Mouse (Mus musculus) testis, postnatal 14 days (tissue): ENCODE measurements around the gene Coil.
"Not testable (repeated sequence)": the region's sequence is repeated elsewhere in the genome, so short reads cannot be mapped to it uniquely, and the experiment has no call there.

ENCODE experiments used
- DNase-seq: peaks from one replicate; pipeline ENCODE4 v3.0.0; 2021; ENCODE audit warnings: low spot score

The Coil gene

DNA sequence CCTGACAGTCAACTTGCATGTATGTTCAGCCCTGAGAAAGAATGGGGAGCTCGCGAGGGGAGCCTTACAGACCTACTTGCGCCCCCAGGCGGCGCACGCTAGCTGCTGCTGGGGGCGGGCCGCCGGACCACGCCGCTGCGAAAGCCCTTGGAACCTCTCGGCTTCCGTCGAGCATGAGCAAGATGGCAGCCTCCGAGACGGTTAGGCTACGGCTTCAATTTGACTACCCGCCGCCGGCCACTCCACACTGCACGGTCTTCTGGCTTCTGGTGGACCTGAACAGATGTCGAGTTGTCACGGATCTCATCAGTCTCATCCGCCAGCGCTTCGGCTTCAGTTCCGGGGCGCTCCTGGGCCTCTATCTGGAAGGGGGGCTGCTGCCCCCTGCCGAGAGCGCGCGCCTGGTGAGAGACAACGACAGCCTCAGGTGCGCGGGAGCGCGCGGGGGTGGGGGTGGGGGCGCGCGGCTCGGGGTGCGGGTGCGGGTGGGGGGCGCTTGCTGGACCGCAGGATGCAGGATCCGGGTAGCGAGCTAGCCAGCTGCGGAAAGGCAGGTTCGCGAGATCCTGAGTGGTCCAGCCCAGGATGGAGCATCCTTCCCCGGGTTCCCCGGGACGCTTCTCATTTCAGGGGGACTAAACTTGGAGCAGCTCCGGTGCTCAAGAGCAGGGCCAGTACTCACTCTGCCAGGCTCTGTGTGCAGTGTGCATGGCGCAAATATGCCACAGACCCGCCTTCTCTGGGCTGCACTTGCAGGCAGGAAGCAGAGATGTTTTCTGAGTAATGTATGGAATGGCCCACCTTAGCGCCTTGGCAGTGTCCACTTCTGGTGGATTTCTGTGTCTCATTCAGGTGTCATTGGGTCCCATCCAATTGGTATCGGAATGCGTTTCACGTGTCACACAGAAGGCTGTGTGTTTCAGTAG lies 4.0 kb downstream of the Coil start:
- DNase-seq: peak; percentile 92

DNA sequence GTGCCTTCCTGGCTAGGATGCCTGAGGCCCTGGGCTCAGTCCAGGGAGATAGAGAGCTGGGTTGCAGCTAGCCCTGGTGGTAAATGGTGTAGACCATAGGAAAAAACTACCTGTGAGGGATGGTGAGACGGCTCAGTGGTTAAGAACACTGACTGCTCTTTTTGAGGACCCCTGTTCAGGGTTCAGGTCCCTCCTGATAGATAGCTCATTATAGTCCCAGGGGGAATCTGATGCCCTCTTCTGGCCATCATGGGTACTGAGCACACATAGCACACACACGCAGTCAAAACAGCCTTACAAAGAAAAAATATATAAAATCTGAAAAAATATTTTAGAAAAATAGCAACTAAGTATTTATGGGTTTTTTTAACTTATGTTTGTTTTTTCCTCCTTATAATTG lies 6.3 kb downstream of the Coil start:
- no peak for DNase-seq

DNA sequence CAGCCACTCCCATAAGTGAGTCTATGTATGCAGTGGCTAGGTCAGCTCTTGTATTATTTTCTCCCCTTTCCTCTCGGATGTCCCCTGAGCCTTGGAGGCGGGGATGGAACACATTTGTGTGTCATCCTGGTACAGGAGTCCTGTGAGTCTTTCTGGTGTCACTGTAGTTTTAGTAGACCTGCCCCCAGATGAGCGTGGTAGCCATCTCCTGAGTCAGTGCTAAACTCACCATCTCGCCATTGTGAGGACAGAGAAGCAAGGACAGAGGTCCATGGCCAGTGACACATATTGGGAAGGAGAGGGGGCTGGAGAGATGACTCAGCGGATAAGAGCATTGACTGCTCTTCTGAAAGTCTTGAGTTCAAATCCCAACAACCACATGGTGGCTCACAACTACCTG lies 7.1 kb downstream of the Coil start:
- no peak for DNase-seq

DNA sequence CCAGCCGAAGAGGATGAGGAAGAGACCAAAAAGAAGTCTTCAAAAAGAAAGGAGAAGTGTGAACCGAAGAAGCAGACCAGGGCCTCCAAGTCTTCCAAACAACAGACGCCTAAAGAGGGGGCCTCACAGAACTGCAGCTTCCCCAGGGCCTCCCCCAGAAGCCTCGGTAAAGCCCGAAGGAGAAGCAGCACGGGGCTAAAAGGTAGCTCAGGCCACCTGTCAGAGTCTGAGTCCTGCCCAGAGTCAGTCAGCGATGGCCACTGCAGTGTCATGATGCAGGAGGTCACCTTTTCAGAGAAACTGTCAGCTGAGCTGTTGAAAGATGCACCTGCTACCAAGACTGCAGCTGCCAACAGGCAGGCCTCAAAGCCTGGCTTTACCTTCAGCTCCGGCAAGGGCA lies 11.3 kb downstream of the Coil start:
- no peak for DNase-seq

DNA sequence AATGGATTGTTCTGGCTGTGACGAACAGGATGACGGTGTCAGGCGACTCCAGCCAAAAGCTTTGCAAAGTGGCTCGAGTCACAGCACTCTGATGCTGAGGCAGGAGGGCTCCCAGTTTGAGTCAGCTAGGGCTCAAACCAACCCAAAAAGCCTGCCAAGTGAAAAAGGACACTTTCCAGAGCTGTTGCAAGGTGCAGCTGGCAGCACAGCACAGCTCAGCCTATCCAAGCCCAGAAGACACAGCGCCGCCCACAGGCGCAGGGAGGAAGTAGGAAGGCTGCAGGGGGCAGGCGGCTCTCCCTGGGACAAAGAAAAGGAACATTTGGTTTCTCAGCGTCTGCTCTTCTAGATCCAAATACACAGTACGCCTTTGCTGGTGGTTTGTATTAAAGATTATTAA lies 16.6 kb downstream of the Coil start:
- no peak for DNase-seq

DNA sequence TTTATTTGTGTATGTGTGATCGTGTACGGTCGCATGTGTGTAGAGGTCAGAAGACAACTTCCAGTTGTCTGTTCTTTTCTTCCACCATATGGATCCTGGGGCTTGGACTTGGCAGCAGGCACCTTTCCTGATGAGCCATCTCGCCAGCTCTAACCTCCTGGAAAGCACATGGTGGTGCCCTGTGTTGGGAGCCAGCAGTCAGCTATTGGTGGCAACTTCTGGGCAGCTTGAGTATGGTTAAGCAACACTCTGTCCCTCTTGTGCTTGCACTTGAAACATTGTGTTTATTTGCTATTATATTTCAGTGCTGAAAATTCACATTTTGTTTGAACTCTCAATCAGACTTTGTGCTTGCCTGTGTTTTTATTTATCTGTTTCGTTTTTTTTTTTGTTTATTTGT lies 18.9 kb downstream of the Coil start:
- DNase-seq: no peak

DNA sequence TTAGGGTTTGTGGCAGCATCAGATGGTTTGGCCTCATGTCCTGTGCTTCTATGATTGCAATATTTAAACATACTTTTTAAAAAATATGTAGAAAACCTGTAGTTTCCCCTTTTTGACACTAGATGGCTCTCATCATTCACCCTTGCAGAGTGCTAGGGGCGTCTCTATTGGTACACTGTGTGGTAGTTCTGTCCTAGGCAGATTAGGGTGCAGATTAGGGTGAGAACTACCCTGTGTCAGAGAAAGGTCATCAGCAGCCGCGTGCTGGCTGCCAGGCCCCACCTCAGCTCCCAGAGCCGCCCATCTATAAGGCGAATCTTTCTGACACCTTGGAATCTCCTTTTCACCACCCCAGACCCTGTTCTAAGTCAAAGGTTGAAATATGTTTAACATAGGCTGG lies 19.5 kb downstream of the Coil start:
- no peak for DNase-seq

DNA sequence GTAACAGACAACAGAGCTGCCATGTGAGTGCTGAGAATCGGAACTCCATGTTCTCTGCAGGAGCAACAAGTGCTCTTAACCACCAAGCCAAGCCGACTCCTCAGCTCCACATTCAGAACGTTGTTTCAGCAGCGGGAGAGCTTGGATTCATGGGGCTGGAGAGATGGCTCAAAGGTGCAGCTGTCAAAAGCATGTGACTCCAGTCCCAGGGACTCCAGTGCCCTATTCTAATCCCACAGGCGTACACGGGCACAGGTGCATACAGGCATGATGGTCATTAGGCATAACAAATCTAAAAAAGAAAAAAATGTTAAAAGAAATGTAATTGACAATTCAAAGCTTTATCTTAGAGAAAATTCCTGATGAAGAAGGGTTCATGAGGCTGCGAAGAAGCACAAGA lies 23.1 kb downstream of the Coil start:
- no peak for DNase-seq

DNA sequence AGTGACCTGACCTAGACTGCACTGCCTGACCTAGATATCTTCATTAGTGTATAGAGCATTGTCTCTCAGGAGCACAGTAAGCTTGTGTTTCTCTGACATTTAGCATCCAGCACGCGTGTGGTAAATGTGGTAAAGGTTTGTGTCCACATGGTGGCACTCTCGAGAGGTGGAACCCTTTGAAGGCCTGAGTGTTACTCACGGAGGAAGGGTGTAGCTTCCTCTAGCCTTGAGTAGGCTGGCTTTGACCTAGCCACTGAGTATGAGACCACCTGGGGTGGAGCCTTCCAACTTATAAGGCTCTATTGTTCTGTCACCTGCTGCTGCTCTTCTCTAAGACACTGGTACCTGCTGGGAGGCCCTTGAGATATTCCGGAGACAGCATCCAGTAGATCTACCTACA lies 23.6 kb downstream of the Coil start:
- no peak for DNase-seq

DNA sequence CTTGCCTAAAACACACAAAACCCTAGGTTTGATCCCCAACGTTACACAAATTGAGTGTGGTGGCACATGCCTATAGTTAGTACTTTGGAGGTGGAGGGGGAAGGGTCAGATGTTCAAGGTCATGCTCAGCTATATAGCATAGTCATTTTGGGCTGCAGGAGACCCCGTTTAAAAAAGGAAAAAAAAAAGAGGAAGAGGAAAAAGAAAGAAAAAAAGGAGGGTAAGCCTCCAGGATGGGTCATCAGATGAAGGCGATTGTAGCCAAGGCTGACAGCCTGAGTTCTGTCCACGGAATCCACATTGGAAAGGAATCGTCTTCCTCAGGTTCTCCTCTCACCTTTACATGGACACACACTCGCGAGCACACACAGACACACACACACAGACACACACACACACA lies 24.4 kb downstream of the Coil start:
- no peak for DNase-seq

DNA sequence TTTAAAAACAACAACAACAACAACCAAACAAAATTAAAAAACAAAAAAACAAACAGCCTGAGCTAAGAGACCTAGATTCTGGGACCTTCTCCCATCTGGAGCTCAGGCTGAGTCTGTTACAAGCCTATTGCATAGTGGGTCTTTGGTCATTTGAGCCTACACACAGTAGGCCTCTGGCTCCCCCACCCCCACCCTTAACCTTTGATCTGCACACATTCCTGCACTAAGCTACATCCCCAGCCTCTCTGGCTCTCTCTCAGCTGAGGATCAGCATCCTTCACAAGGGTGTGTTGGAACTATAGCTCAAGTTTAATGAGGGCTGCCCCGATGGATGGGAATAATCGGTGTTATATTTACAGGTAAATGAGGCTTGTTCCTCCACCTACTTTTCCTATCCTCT lies 25.6 kb downstream of the Coil start:
- DNase-seq: no peak

DNA sequence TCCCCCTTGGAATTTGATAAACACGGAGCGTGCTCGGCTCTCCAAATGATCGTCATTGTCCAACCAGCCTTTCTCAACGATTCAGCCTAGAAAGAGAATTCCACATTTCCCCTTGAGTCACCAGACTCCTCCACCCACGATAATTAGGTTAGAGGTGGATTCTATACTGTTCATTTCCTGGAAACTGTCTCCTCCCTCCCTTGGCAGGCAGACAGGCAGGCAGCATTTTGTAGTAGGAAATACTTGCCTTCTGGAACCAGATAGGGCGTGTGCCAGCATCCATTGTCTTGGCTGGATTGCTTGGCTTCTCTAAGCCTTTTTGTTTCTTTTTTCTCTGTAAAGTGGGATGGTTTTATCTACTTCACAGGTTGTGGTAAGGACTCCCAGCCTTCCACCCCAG lies 26.4 kb downstream of the Coil start:
- DNase-seq: no peak

DNA sequence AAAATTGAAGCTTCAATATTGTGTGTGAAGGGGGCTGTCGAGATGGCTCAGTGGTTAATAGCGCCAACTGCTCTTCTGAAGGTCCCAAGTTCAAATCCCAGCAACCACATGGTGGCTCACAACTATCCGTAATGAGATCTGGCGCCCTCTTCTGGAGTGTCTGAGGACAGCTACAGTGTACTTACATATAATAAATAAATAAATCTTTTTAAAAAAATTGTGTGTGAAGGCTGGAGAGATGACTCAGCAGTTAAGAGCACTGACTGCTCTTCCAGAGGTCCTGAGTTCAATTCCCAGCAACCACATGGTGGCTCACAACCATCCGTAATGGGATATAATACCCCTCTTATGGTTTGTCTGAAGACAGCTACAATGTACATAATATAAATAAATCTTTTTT lies 27.3 kb downstream of the Coil start:
- DNase-seq: not testable (repeated sequence)

DNA sequence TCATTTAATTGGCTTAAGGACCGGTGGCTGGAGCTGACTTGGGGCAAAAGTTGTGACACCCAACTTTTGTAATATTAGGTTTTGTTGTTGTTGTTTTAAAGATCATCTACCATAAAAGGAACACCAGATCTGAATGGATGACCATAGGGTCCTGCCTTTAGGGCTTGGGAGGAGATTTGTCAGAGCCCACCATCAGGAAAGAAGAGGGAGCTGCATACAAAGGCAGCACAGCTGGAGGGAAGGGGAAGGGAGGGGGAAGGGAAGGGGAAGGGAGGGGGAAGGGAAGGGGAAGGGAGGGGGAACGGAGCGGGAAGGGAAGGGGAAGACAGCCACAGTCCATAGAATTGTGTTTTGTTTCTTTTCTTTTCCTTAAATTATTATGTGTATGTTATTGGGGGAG lies 28.4 kb downstream of the Coil start:
- DNase-seq: no peak

DNA sequence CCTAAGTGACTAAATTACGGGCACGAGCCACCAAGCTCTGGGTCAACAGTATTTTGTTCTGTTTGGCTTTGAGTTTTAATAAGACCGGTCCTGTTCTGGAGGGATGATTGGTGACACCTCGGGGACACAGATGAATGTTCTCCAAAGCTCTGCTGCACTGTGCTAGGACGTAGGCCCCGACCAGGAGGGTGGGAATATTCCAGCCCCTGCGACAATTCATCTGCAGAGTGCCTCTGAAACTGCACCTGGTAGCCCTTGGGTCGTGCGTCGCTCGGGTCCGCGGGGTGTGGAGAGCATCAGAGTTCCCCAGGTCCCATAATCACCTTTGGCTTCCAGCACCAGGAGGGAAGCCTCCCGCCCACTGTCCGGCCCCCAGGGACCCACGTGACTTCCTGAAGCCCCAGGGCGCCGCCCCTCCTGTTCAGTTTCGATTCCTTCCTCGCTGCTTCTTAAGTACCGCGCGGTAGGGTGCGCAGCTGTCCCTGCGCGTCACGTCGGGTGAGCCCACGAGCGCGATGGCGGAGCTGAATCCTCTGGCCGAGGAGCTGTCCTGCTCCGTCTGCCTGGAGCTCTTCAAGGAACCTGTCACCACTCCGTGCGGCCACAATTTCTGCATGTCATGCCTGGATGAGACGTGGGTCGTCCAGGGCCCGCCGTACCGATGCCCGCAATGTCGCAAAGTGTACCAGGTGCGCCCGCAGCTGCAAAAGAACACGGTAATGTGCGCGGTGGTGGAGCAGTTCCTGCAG lies 29.1 kb downstream of the Coil start, which contains the start of gene Trim25:
Trim25 (plus strand) TSS at position 403 of the 749 bp plus-strand sequence.
- peak; percentile 91 for DNase-seq

DNA sequence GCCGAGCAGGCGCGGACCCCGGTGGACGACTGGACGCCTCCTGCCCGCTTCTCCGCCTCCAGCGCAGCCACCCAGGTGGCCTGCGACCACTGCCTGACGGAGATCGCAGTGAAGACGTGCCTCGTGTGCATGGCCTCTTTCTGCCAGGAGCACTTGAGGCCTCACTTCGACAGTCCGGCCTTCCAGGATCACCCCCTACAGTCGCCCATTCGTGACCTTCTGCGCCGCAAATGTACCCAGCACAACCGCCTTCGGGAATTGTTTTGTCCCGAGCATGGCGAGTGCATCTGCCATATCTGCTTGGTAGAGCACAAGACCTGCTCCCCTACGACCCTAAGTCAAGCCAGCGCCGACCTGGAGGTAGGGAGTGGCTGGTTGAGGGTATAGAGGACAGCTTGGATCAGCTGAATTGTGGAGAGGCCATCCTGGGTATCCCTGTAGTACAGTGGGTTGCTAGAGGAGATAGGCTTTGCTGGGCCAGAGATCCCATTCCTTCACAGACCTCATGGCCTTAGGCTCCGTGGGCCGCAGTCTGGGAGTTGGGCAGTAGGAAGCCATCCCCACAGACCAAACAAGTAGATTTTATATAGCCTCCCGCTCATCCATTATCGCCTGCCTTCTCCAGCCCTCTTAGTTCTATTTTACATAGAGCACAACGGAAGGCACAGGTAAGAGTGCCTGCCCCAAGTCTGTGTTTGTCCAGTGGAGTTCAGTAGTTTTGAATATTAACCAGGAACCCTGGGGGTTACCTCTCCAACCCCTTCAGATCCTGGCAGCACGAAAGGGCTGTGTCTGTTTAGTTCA lies 29.9 kb downstream of the Coil start:
- no peak for DNase-seq

DNA sequence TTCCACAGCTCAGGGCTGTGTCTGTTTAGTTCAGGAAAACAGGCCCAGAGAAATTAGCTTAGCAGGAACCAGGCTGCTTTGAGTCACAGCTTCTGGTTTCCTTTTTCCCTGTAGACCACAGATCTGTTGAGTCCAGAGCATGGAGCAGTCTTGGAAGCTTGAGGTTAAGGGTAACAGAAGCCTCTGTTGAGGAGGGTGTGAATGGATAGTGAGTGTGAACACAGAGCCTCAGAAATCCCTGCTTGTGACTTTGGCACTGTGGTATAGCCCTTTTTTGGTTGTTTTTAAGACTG lies 30.4 kb downstream of the Coil start:
- DNase-seq: no peak

DNA sequence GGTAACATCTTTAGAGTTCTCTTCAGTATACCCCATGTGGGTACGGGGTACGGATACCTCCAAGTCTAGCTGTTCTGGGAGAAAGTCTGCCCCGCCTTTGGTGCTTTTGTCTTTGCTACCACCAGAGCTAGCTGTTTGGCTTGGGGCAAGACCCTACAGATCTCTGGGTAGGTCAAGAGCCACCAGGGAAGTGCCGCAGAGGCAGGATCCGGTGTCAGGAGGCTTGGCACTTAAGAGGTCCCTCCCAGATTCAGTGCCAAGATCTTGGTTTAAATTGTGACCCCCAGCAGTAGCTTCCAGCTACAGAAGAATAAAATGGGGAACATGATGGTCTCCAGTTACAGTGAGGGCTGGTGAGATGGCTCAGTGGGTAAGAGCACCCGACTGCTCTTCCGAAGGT lies 31.5 kb downstream of the Coil start:
- no peak for DNase-seq

DNA sequence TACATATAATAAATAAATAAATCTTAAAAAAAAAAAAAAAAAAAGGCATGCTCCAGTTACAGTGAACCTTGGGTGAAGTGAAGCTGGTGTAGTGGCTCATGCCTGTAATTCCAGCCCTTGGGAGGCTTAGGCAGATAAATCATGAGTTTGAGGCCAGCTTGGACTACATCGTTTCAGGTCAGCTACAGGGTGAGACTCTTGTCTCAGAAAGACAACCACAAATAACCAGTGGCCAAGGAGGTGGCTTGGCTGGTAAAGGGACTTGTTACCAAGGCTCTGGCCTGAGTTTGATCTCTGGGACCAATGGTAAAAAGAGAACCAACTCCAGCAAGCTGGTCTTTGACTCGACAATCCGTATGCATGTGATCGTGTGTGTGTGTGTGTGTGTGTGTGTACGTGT lies 32.0 kb downstream of the Coil start:
- DNase-seq: no peak

DNA sequence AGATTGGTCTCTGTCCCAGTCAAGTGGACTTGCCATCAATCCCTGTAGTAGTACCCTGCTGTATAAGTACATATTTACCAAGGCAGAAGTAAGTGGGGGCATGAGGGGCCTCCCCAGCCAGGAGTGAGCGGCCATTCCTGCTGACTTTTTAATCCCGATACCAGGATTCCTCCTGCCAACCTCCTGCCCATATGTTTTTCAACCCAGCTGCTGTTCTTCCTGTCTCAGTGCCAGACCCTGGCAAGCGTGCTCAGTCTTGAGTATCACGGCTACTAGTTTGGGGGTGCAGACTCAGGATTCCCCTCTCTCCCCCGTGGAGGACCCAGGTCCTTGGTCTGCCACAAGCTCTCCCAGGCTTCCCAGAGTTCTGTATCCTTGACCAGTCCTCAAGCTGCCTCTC lies 32.6 kb downstream of the Coil start:
- no peak for DNase-seq

DNA sequence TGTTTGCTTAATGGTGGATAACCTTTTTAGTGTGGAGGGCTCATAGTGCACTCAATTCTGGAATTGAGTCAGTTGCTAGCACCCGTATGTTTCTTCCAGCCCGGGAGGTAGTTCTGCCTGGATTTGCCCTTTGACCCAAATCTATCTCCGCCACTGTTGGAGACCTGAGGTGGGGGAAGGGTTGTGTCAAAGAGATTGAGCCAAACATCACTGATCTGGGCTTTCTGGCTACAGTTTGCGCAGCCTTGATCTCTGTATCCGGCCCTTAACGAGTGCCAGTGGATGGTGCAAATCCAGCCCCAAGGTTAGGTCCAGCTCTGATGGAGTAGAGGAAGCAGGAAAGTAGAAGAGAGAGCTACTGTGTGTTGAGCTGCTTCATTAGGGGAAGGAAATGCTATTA lies 33.0 kb downstream of the Coil start:
- no peak for DNase-seq

DNA sequence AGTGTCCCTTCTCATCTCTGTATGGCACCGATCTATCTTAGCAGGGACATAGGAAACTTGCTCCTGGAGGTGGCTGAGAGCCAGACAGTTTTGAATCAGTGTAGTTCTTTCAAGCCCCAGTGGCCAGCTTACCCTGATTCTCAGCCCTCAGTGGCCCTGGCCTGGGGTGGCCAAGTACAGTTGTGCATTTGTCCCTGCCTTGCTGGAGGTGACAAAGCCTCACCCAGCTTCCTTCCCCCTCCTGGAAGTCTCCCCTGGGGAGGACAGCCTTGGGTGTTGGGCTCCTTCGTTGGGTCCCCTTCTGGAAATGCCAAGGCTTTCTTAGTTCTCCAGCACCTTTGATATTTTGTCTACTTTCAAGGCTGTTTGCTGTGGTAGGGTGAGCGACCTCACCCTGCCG lies 33.7 kb downstream of the Coil start:
- DNase-seq: no peak

DNA sequence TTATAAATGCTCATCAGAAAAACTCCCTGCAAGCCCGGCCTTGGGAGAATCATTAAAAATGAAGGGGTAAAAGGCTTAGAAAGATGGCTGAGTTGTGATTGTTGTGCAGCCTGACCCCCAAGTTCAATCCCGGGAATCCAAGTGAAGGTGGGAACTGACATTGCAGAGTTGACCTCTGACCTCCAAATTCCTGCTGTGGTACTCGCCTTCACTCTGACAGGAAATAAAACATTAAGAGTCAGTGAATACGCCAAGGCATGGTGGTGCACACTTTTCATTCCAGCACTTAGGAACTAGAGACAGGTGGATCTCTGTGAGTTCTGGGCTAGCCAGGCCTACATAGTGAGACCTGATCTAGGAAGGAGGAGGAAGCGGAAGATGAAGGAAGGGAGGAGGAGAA lies 35.4 kb downstream of the Coil start:
- no peak for DNase-seq
